Mouse (Mus musculus): ENCODE results near the gene Ifi27l2a. TPM values are rescaled to one million over a fixed set of nuclear protein-coding genes. Genes with fewer than 3 reads are reported as not detected.
"Not testable (repeated sequence)": the region's sequence is repeated elsewhere in the genome, so short reads cannot be mapped to it uniquely, and the experiment has no call there.

Ifi27l2a gene
- total RNA-seq, 1 experiment, result 2.1 TPM

DNA sequence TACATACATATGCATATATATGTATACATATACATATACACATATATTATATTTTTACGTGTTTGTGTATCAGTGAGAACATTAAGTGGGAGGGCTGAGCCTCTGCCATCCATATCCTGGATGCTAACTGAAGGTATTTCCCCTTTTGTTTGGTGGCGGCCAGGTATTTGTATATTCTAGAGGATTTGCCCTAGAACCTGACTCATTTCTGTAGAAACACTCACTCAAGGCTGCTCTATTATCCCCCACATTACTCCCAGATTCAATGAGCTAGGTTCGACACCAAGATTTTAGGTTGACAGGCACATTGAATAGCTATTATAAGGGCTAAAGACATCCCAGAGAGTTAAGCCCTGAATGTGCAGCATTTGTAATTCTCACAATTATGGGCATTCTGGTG lies 1.6 kb upstream of the Ifi27l2a start:
- Histone ChIP-seq H3K4me3 (ENCODE audit: insufficient read depth in 1 of 2, low read depth in 1 of 2, low read length in 2 of 2, poor library complexity in 1 of 2, severe bottlenecking in 1 of 2) (no peak overlapping the region), H3K9me3 (ENCODE audit: control insufficient read depth, insufficient read depth, low read depth, low read length) (no peaks in the 10 kb centered on the region), H3K27ac (ENCODE audit: insufficient read depth, low read depth, low read length, poor library complexity, severe bottlenecking) (no peak overlapping the region), H3K36me3 (ENCODE audit: control insufficient read depth, insufficient read depth, low read length, poor library complexity, severe bottlenecking) (no peaks in the 10 kb centered on the region), H3K4me1 (ENCODE audit: control insufficient read depth in 2 of 2, insufficient read depth in 2 of 2, low read length in 2 of 2, poor library complexity in 1 of 2) (no peaks in the 10 kb centered on the region), H3K9ac (ENCODE audit: insufficient read depth, low read depth, low read length, poor library complexity, severe bottlenecking) (no peak overlapping the region)
- in situ Hi-C loops (cut with MboI; ENCODE audit: low sequenced_read_pairs in 2 of 2, unreplicated experiment in 2 of 2), result no loop called here
- no peak for DNase-seq (ENCODE audit: low read depth, low spot score)
- TF ChIP-seq ZNF384 (IDR thresholded peaks at IDR 0.05; ENCODE audit: low read depth, low read length), result no peak
- no peak for TF ChIP-seq MAFK (IDR thresholded peaks at IDR 0.05; ENCODE audit: insufficient read depth, low read depth, low read length)
- no peak for TF ChIP-seq HCFC1 (IDR thresholded peaks at IDR 0.05; ENCODE audit: borderline replicate concordance, insufficient read depth, low read length)
- no peak for TF ChIP-seq ZC3H11A (IDR thresholded peaks at IDR 0.05; ENCODE audit: borderline replicate concordance, low read depth, low read length)
- TF ChIP-seq CHD2 (IDR thresholded peaks at IDR 0.05; ENCODE audit: low read depth, low read length), result no peak

DNA sequence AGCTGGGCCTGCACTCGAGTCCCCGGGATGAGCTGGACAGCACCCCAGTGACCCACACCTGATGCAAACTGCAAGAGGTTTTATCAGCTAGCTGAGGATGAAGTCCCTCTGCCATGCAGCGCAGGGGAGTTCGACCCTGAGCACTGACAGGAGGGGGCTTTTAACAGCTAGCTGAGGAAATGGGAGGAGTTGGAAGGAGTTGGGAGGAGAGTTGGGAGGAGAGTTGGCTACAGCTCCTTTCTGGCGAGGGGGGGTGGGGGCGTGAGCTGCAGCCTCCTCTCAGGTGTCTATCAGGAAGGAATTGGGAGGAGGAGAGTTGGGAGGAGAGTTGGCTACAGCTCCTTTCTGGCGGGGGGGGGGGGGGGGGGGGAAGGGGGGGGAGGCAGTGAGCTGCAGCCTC lies 781 bp upstream of the Ifi27l2a start:
- H3K9ac ChIP-seq (ENCODE audit: insufficient read depth, low read depth, low read length, poor library complexity, severe bottlenecking); in situ Hi-C loops (cut with MboI; ENCODE audit: low sequenced_read_pairs in 2 of 2, unreplicated experiment in 2 of 2); H3K9me3 ChIP-seq (ENCODE audit: control insufficient read depth, insufficient read depth, low read depth, low read length); H3K4me3 ChIP-seq (ENCODE audit: insufficient read depth in 1 of 2, low read depth in 1 of 2, low read length in 2 of 2, poor library complexity in 1 of 2, severe bottlenecking in 1 of 2); H3K27ac ChIP-seq (ENCODE audit: insufficient read depth, low read depth, low read length, poor library complexity, severe bottlenecking); DNase-seq (ENCODE audit: low read depth, low spot score); H3K36me3 ChIP-seq (ENCODE audit: control insufficient read depth, insufficient read depth, low read length, poor library complexity, severe bottlenecking); H3K4me1 ChIP-seq (ENCODE audit: control insufficient read depth in 2 of 2, insufficient read depth in 2 of 2, low read length in 2 of 2, poor library complexity in 1 of 2): not testable (repeated sequence)

DNA sequence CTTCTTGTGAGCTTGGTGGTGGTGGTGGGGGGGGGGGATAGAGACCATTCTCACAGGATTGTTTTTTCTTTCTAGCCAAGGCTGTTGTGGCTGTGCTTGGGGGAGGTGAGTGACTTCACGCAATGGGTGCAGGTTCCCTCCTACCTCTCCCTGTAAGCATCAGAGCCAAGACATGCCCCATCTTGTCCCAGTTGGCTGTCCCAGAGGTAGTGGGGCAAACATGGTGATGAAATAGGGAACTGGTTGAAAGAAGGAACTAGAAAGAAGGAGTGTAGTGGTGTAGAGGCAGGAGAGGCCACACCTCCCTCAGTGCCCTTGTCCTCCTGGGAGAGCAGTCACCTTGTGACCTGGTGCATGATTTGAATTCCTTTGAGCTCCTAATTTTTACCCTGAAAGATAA lies 5.9 kb downstream of the Ifi27l2a start:
- Histone ChIP-seq H3K4me3 (ENCODE audit: insufficient read depth in 1 of 2, low read depth in 1 of 2, low read length in 2 of 2, poor library complexity in 1 of 2, severe bottlenecking in 1 of 2) (no peak overlapping the region), H3K36me3 (ENCODE audit: control insufficient read depth, insufficient read depth, low read length, poor library complexity, severe bottlenecking) (no peaks in the 10 kb centered on the region), H3K4me1 (ENCODE audit: control insufficient read depth in 2 of 2, insufficient read depth in 2 of 2, low read length in 2 of 2, poor library complexity in 1 of 2) (peaks cover 0 to 4% of the 10 kb centered on the region in 2 experiments; a peak in 1 of 4 replicates), H3K9ac (ENCODE audit: insufficient read depth, low read depth, low read length, poor library complexity, severe bottlenecking) (no peak overlapping the region), H3K9me3 (ENCODE audit: control insufficient read depth, insufficient read depth, low read depth, low read length) (no peaks in the 10 kb centered on the region), H3K27ac (ENCODE audit: insufficient read depth, low read depth, low read length, poor library complexity, severe bottlenecking) (no peak overlapping the region)
- DNase-seq (ENCODE audit: low read depth, low spot score), result no peak
- no peak for TF ChIP-seq ZNF384 (IDR thresholded peaks at IDR 0.05; ENCODE audit: low read depth, low read length)
- TF ChIP-seq HCFC1 (IDR thresholded peaks at IDR 0.05; ENCODE audit: borderline replicate concordance, insufficient read depth, low read length), result no peak
- TF ChIP-seq CHD2 (IDR thresholded peaks at IDR 0.05; ENCODE audit: low read depth, low read length), result no peak
- no peak for TF ChIP-seq ZC3H11A (IDR thresholded peaks at IDR 0.05; ENCODE audit: borderline replicate concordance, low read depth, low read length)
- TF ChIP-seq MAFK (IDR thresholded peaks at IDR 0.05; ENCODE audit: insufficient read depth, low read depth, low read length), result no peak
- in situ Hi-C loops (cut with MboI; ENCODE audit: low sequenced_read_pairs in 2 of 2, unreplicated experiment in 2 of 2), result no loop called here

DNA sequence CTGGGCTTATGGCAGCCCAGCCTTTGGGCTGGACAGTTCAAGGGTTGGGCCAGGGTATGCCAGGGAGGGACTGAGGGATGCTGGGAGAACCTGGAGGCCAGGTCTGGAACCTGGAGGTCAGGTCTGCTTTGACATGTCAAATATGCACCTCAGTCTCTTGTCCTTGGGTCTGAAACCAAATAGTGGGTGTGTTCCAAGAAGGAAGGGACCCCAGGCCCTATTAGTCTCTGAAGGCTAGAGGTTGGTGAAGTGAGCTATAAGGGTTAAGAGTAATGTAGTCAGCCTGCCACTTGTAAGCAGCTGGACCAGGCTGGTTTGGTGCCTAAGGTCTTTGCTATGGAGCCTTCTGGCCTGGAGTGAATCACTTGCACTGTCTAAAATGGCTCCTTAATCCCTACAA lies 8.6 kb downstream of the Ifi27l2a start:
- no peak overlapping the region for H3K9ac ChIP-seq (ENCODE audit: insufficient read depth, low read depth, low read length, poor library complexity, severe bottlenecking)
- H3K36me3 ChIP-seq (ENCODE audit: control insufficient read depth, insufficient read depth, low read length, poor library complexity, severe bottlenecking), result no peaks in the 10 kb centered on the region
- no peaks in the 10 kb centered on the region for H3K9me3 ChIP-seq (ENCODE audit: control insufficient read depth, insufficient read depth, low read depth, low read length)
- no peak overlapping the region for H3K27ac ChIP-seq (ENCODE audit: insufficient read depth, low read depth, low read length, poor library complexity, severe bottlenecking)
- no peak for DNase-seq (ENCODE audit: low read depth, low spot score)
- no peak for TF ChIP-seq HCFC1 (IDR thresholded peaks at IDR 0.05; ENCODE audit: borderline replicate concordance, insufficient read depth, low read length)
- TF ChIP-seq ZC3H11A (IDR thresholded peaks at IDR 0.05; ENCODE audit: borderline replicate concordance, low read depth, low read length), result no peak
- no peak for TF ChIP-seq MAFK (IDR thresholded peaks at IDR 0.05; ENCODE audit: insufficient read depth, low read depth, low read length)
- TF ChIP-seq CHD2 (IDR thresholded peaks at IDR 0.05; ENCODE audit: low read depth, low read length), result no peak
- no peak for TF ChIP-seq ZNF384 (IDR thresholded peaks at IDR 0.05; ENCODE audit: low read depth, low read length)
- no peak overlapping the region for H3K4me3 ChIP-seq (ENCODE audit: insufficient read depth in 1 of 2, low read depth in 1 of 2, low read length in 2 of 2, poor library complexity in 1 of 2, severe bottlenecking in 1 of 2)
- H3K4me1 ChIP-seq (ENCODE audit: control insufficient read depth in 2 of 2, insufficient read depth in 2 of 2, low read length in 2 of 2, poor library complexity in 1 of 2), result peaks cover 0 to 4% of the 10 kb centered on the region in 2 experiments; a peak in 1 of 4 replicates
- in situ Hi-C loops (cut with MboI; ENCODE audit: low sequenced_read_pairs in 2 of 2, unreplicated experiment in 2 of 2), result no loop called here

DNA sequence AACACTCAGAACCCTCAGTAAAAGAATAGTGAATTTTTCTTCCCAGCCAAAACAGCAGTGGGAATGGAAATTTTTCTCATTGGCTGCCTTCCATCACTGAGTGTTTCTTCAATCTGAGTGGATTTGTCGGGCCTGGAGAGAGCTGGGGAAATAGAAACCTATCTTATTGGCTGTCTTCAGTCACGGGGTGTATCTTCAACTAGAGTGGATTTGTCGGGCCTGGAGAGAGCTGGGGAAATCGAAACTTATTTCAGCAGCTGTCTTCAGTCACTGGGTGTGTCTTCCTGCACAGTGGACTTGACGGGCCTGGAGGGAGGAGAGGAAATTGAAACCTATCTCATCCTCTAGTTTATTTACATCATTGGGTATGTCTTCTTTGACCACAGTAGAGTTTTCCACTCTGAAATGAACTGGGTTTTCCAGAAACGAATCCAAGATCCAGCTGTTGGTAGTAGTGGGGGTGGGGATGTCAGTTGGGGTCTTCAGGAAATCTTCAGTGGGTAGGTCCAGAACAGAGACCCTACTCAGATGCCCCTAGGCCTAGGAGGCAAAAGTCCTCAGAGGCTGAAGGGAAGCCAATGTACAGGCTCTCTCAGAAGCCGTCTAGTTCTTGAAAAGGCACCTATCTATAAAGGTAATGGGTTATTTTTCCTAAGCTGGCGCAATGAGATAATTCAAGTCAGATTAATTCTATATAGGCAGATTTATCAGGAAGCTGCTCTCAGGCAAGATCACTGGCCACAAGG lies 9.3 kb downstream of the Ifi27l2a start, which contains the start of gene Ifi27:
Ifi27 (plus strand) TSS at position 226 of the 746 bp plus-strand sequence.
- H3K9me3 ChIP-seq (ENCODE audit: control insufficient read depth, insufficient read depth, low read depth, low read length), result no peaks in the 10 kb centered on the region
- H3K9ac ChIP-seq (ENCODE audit: insufficient read depth, low read depth, low read length, poor library complexity, severe bottlenecking), result no peak within 1 kb of the TSS
- no peak within 1 kb of the TSS for H3K27ac ChIP-seq (ENCODE audit: insufficient read depth, low read depth, low read length, poor library complexity, severe bottlenecking)
- peaks cover 0 to 4% of the 10 kb centered on the region in 2 experiments; a peak in 1 of 4 replicates for H3K4me1 ChIP-seq (ENCODE audit: control insufficient read depth in 2 of 2, insufficient read depth in 2 of 2, low read length in 2 of 2, poor library complexity in 1 of 2)
- in situ Hi-C loops (cut with MboI; ENCODE audit: low sequenced_read_pairs in 2 of 2, unreplicated experiment in 2 of 2), result no loop called here
- TF ChIP-seq CHD2 (IDR thresholded peaks at IDR 0.05; ENCODE audit: low read depth, low read length) (no peak), ZC3H11A (IDR thresholded peaks at IDR 0.05; ENCODE audit: borderline replicate concordance, low read depth, low read length) (no peak), ZNF384 (IDR thresholded peaks at IDR 0.05; ENCODE audit: low read depth, low read length) (no peak), MAFK (IDR thresholded peaks at IDR 0.05; ENCODE audit: insufficient read depth, low read depth, low read length) (no peak), HCFC1 (IDR thresholded peaks at IDR 0.05; ENCODE audit: borderline replicate concordance, insufficient read depth, low read length) (no peak)
- H3K4me3 ChIP-seq (ENCODE audit: insufficient read depth in 1 of 2, low read depth in 1 of 2, low read length in 2 of 2, poor library complexity in 1 of 2, severe bottlenecking in 1 of 2), result no peak within 1 kb of the TSS
- no peaks in the 10 kb centered on the region for H3K36me3 ChIP-seq (ENCODE audit: control insufficient read depth, insufficient read depth, low read length, poor library complexity, severe bottlenecking)
- no peak for DNase-seq (ENCODE audit: low read depth, low spot score)
